Mouse (Mus musculus): ENCODE results near the gene Acap2. TPM values are rescaled to one million over a fixed set of nuclear protein-coding genes. Genes with fewer than 3 reads are reported as not detected.

Acap2 gene
- total and polyA plus RNA-seq, 2 experiments from 2014 or later, result 7.0 to 13.2 TPM

GRCm38 (mm10) chr16:31227746-31228145, 26.7 kb upstream of the Acap2 start:
- no peaks in the 10 kb centered on the region for H3K36me3 ChIP-seq (replicated peaks; ENCODE audit: control insufficient read depth, insufficient read depth, low read length)
- no peak for DNase-seq (ENCODE audit: low spot score)
- H3K27me3 ChIP-seq (ENCODE audit: control insufficient read depth, insufficient read depth, low read length), result no peaks in the 10 kb centered on the region
- no peak for TF ChIP-seq CTCF (IDR thresholded peaks at IDR 0.05; ENCODE audit: low read depth)
- TF ChIP-seq EP300 (IDR thresholded peaks at IDR 0.05; ENCODE audit: low read depth), result no peak
- no peak overlapping the region for H3K4me3 ChIP-seq (ENCODE audit: low read depth, low read length)
- no peak overlapping the region for H3K4me2 ChIP-seq (ENCODE audit: low read depth, low read length)
- no peaks in the 10 kb centered on the region for H3K4me1 ChIP-seq (ENCODE audit: control insufficient read depth, insufficient read depth)
- no peak overlapping the region for H3K27ac ChIP-seq (ENCODE audit: low read depth)
- no peaks in the 10 kb centered on the region for H3K9me3 ChIP-seq (replicated peaks; ENCODE audit: control insufficient read depth, low read length)
- 85% methylated on average over 1 of the region's 1 CpGs for WGBS
- H3K9ac ChIP-seq (replicated peaks; ENCODE audit: low read depth, low read length), result no peak overlapping the region
- no peak for ATAC-seq (ENCODE audit: insufficient read depth, low read depth)

GRCm38 (mm10) chr16:31215271-31215670, 14.2 kb upstream of the Acap2 start:
- DNase-seq (ENCODE audit: low spot score), result no peak
- no peaks in the 10 kb centered on the region for H3K36me3 ChIP-seq (replicated peaks; ENCODE audit: control insufficient read depth, insufficient read depth, low read length)
- no peaks in the 10 kb centered on the region for H3K27me3 ChIP-seq (ENCODE audit: control insufficient read depth, insufficient read depth, low read length)
- no peak overlapping the region for H3K4me2 ChIP-seq (ENCODE audit: low read depth, low read length)
- H3K4me3 ChIP-seq (ENCODE audit: low read depth, low read length), result no peak overlapping the region
- H3K27ac ChIP-seq (ENCODE audit: low read depth), result no peak overlapping the region
- no peak overlapping the region for H3K9ac ChIP-seq (replicated peaks; ENCODE audit: low read depth, low read length)
- WGBS, result 92% methylated on average over 4 of the region's 4 CpGs
- no peaks in the 10 kb centered on the region for H3K4me1 ChIP-seq (ENCODE audit: control insufficient read depth, insufficient read depth)
- no peak for ATAC-seq (ENCODE audit: insufficient read depth, low read depth)
- no peak for TF ChIP-seq EP300 (IDR thresholded peaks at IDR 0.05; ENCODE audit: low read depth)
- no peak for TF ChIP-seq CTCF (IDR thresholded peaks at IDR 0.05; ENCODE audit: low read depth)
- 0 out of 2 replicates have a peak, but pooled peaks cover 7% of the 10 kb centered on the region for H3K9me3 ChIP-seq (replicated peaks; ENCODE audit: control insufficient read depth, low read length)

- no peak overlapping the region for H3K9ac ChIP-seq (replicated peaks; ENCODE audit: low read depth, low read length)
- 0 out of 2 replicates have a peak, but pooled peaks cover 7% of the 10 kb centered on the region for H3K9me3 ChIP-seq (replicated peaks; ENCODE audit: control insufficient read depth, low read length)
- H3K27me3 ChIP-seq (ENCODE audit: control insufficient read depth, insufficient read depth, low read length), result no peaks in the 10 kb centered on the region
- WGBS, result 85% methylated on average over 6 of the region's 6 CpGs
- DNase-seq (ENCODE audit: low spot score), result no peak
- ATAC-seq (ENCODE audit: insufficient read depth, low read depth), result no peak
- peaks cover 7% of the 10 kb centered on the region for H3K4me1 ChIP-seq (ENCODE audit: control insufficient read depth, insufficient read depth)
- no peak for TF ChIP-seq EP300 (IDR thresholded peaks at IDR 0.05; ENCODE audit: low read depth)
- no peak overlapping the region for H3K4me3 ChIP-seq (ENCODE audit: low read depth, low read length)
- H3K27ac ChIP-seq (ENCODE audit: low read depth), result no peak overlapping the region
- no peak overlapping the region for H3K4me2 ChIP-seq (ENCODE audit: low read depth, low read length)
- no peaks in the 10 kb centered on the region for H3K36me3 ChIP-seq (replicated peaks; ENCODE audit: control insufficient read depth, insufficient read depth, low read length)
Observed at GRCm38 (mm10) chr16:31213463-31213862, 12.4 kb upstream of the Acap2 start.

GRCm38 (mm10) chr16:31211503-31211902, 10.5 kb upstream of the Acap2 start:
- peaks cover 7% of the 10 kb centered on the region for H3K4me1 ChIP-seq (ENCODE audit: control insufficient read depth, insufficient read depth)
- no peak for DNase-seq (ENCODE audit: low spot score)
- H3K9me3 ChIP-seq (replicated peaks; ENCODE audit: control insufficient read depth, low read length), result 0 out of 2 replicates have a peak, but pooled peaks cover 7% of the 10 kb centered on the region
- H3K27me3 ChIP-seq (ENCODE audit: control insufficient read depth, insufficient read depth, low read length), result no peaks in the 10 kb centered on the region
- no peak for ATAC-seq (ENCODE audit: insufficient read depth, low read depth)
- H3K9ac ChIP-seq (replicated peaks; ENCODE audit: low read depth, low read length), result no peak overlapping the region
- H3K4me2 ChIP-seq (ENCODE audit: low read depth, low read length), result no peak overlapping the region
- 0 out of 2 replicates have a peak overlapping the region, but pooled peaks have one; percentile 7 for H3K27ac ChIP-seq (ENCODE audit: low read depth)
- 68% methylated on average over 9 of the region's 9 CpGs for WGBS
- H3K4me3 ChIP-seq (ENCODE audit: low read depth, low read length), result no peak overlapping the region
- H3K36me3 ChIP-seq (replicated peaks; ENCODE audit: control insufficient read depth, insufficient read depth, low read length), result no peaks in the 10 kb centered on the region
- TF ChIP-seq CTCF (IDR thresholded peaks at IDR 0.05; ENCODE audit: low read depth), result no peak
- TF ChIP-seq EP300 (IDR thresholded peaks at IDR 0.05; ENCODE audit: low read depth), result no peak

- Histone ChIP-seq H3K4me2 (ENCODE audit: low read depth, low read length) (no peak overlapping the region), H3K4me1 (ENCODE audit: control insufficient read depth, insufficient read depth) (peaks cover 7% of the 10 kb centered on the region), H3K36me3 (replicated peaks; ENCODE audit: control insufficient read depth, insufficient read depth, low read length) (no peaks in the 10 kb centered on the region), H3K9ac (replicated peaks; ENCODE audit: low read depth, low read length) (no peak overlapping the region), H3K4me3 (ENCODE audit: low read depth, low read length) (no peak overlapping the region), H3K9me3 (replicated peaks; ENCODE audit: control insufficient read depth, low read length) (0 out of 2 replicates have a peak, but pooled peaks cover 6% of the 10 kb centered on the region), H3K27me3 (ENCODE audit: control insufficient read depth, insufficient read depth, low read length) (no peaks in the 10 kb centered on the region), H3K27ac (ENCODE audit: low read depth) (no peak overlapping the region)
- DNase-seq (ENCODE audit: low spot score) (no peak), ATAC-seq (ENCODE audit: insufficient read depth, low read depth) (no peak)
- 67% methylated on average over 4 of the region's 4 CpGs for WGBS
- TF ChIP-seq CTCF (IDR thresholded peaks at IDR 0.05; ENCODE audit: low read depth) (no peak), EP300 (IDR thresholded peaks at IDR 0.05; ENCODE audit: low read depth) (no peak)
Observed at GRCm38 (mm10) chr16:31210453-31210852, 9.4 kb upstream of the Acap2 start.

GRCm38 (mm10) chr16:31209911-31210310, 8.9 kb upstream of the Acap2 start:
- 45% methylated on average over 5 of the region's 5 CpGs for WGBS
- TF ChIP-seq EP300 (IDR thresholded peaks at IDR 0.05; ENCODE audit: low read depth) (no peak), CTCF (IDR thresholded peaks at IDR 0.05; ENCODE audit: low read depth) (no peak)
- Histone ChIP-seq H3K4me1 (ENCODE audit: control insufficient read depth, insufficient read depth) (peaks cover 7% of the 10 kb centered on the region), H3K27me3 (ENCODE audit: control insufficient read depth, insufficient read depth, low read length) (no peaks in the 10 kb centered on the region), H3K9ac (replicated peaks; ENCODE audit: low read depth, low read length) (no peak overlapping the region), H3K9me3 (replicated peaks; ENCODE audit: control insufficient read depth, low read length) (0 out of 2 replicates have a peak, but pooled peaks cover under 1% of the 10 kb centered on the region), H3K36me3 (replicated peaks; ENCODE audit: control insufficient read depth, insufficient read depth, low read length) (no peaks in the 10 kb centered on the region), H3K27ac (ENCODE audit: low read depth) (no peak overlapping the region), H3K4me3 (ENCODE audit: low read depth, low read length) (no peak overlapping the region), H3K4me2 (ENCODE audit: low read depth, low read length) (no peak overlapping the region)
- no peak for ATAC-seq (ENCODE audit: insufficient read depth, low read depth)
- no peak for DNase-seq (ENCODE audit: low spot score)

Data from heart, postnatal 0 days (tissue).